Mouse (Mus musculus) MEL (cell line): ENCODE results near the gene Dusp16. TPM values are rescaled to one million over a fixed set of nuclear protein-coding genes. Genes with fewer than 3 reads are reported as not detected.

Source experiments
- DNase-seq: peaks from one replicate; pipeline ENCODE4 v3.0.0; 2011; ENCODE audit warnings: low read depth, low spot score
- H3K27ac ChIP-seq: 2 replicates; pipeline ENCODE4 v1.5.1; 2012; ENCODE audit warnings: low read depth, mild to moderate bottlenecking, control low read depth, low read length, moderate library complexity; ENCODE audit not compliant: control insufficient read depth
- H3K27me3 ChIP-seq, 2 experiments: fragments of 150-350 bp in 1 of 2; sonication (generic) in 1 of 2; 2 replicates each; pipeline ENCODE4 v1.6.1; 2012; ENCODE audit warnings: low read length in 2 of 2, mild to moderate bottlenecking in 2 of 2, improper control_type of control experiment in 1 of 2, moderate library complexity in 1 of 2; ENCODE audit not compliant: insufficient read depth in 2 of 2, control insufficient read depth in 1 of 2
- H3K36me3 ChIP-seq, 2 experiments: 2 replicates each; pipeline ENCODE4 v1.6.1; 2012 to 2014; ENCODE audit warnings: low read length in 2 of 2, improper control_type of control experiment in 1 of 2, inconsistent platforms in 1 of 2, mild to moderate bottlenecking in 1 of 2; ENCODE audit not compliant: insufficient read depth in 2 of 2, control insufficient read depth in 1 of 2
- H3K4me1 ChIP-seq, 2 experiments: fragments of 150-350 bp in 1 of 2; sonication (generic) in 1 of 2; 2 replicates each; pipeline ENCODE4 v1.6.1; 2012; ENCODE audit warnings: low read length in 2 of 2, improper control_type of control experiment in 1 of 2, mild to moderate bottlenecking in 1 of 2; ENCODE audit not compliant: insufficient read depth in 2 of 2, control insufficient read depth in 1 of 2
- H3K4me3 ChIP-seq, 2 experiments: fragments of 150-350 bp in 1 of 2; sonication (generic) in 1 of 2; 2 replicates each; pipeline ENCODE4 v1.5.1; 2012; ENCODE audit warnings: low read depth in 2 of 2, low read length in 2 of 2, mild to moderate bottlenecking in 2 of 2, moderate library complexity in 2 of 2, control low read depth in 1 of 2, improper control_type of control experiment in 1 of 2; ENCODE audit not compliant: control insufficient read depth in 1 of 2, insufficient read depth in 1 of 2
- H3K79me2 ChIP-seq: 2 replicates; pipeline ENCODE4 v1.6.1; 2012; ENCODE audit warnings: mild to moderate bottlenecking, low read length, moderate library complexity; ENCODE audit not compliant: control insufficient read depth, poor library complexity, insufficient read depth
- H3K9ac ChIP-seq: 2 replicates; pipeline ENCODE4 v1.6.1; 2012; ENCODE audit warnings: low read depth, mild to moderate bottlenecking, control low read depth, low read length, moderate library complexity; ENCODE audit not compliant: control insufficient read depth, poor library complexity, severe bottlenecking
- H3K9me3 ChIP-seq: fragments of 150-350 bp; sonication (generic); replicated peaks from 2 replicates; pipeline ENCODE4 v1.6.1; 2012; ENCODE audit warnings: mild to moderate bottlenecking, low read length, improper control_type of control experiment, moderate library complexity; ENCODE audit not compliant: insufficient read depth
- BHLHE40 ChIP-seq: IDR thresholded peaks from 2 replicates; pipeline ENCODE4 v1.6.1; 2012; ENCODE audit warnings: low read depth, mild to moderate bottlenecking, inconsistent platforms, low read length, improper control_type of control experiment, borderline replicate concordance
- CHD1 ChIP-seq: IDR thresholded peaks from 2 replicates; pipeline ENCODE4 v1.6.1; 2012; ENCODE audit warnings: low read depth, mild to moderate bottlenecking, inconsistent platforms, low read length, improper control_type of control experiment
- CHD2 ChIP-seq: IDR thresholded peaks from 2 replicates; pipeline ENCODE4 v1.6.1; 2011; ENCODE audit warnings: low read length, improper control_type of control experiment
- ETS1 ChIP-seq: IDR thresholded peaks from 2 replicates; pipeline ENCODE4 v1.6.1; 2012; ENCODE audit warnings: low read depth, mild to moderate bottlenecking, inconsistent platforms, low read length, improper control_type of control experiment, moderate library complexity
- GATA1 ChIP-seq: IDR thresholded peaks from 2 replicates; pipeline ENCODE4 v1.6.1; 2011; ENCODE audit warnings: low read depth, low read length, improper control_type of control experiment
- HCFC1 ChIP-seq: IDR thresholded peaks from 2 replicates; pipeline ENCODE4 v1.6.1; 2012; ENCODE audit warnings: low read depth, mild to moderate bottlenecking, inconsistent platforms, low read length, improper control_type of control experiment, moderate library complexity
- JUND ChIP-seq: IDR thresholded peaks from 2 replicates; pipeline ENCODE4 v1.6.1; 2011; ENCODE audit warnings: low read depth, mild to moderate bottlenecking, improper control_type of control experiment, low read length
- KAT2A ChIP-seq: conservative IDR thresholded peaks from 2 replicates; pipeline ENCODE4 v1.6.1; 2012; ENCODE audit warnings: low read depth, low read length, improper control_type of control experiment, inconsistent platforms
- MAFK ChIP-seq: IDR thresholded peaks from 2 replicates; pipeline ENCODE4 v1.6.1; 2011; ENCODE audit warnings: low read depth, mild to moderate bottlenecking, low read length, improper control_type of control experiment, borderline replicate concordance
- MAX ChIP-seq: IDR thresholded peaks from 2 replicates; pipeline ENCODE4 v1.6.1; 2011; ENCODE audit warnings: low read length, improper control_type of control experiment
- MXI1 ChIP-seq: IDR thresholded peaks from 2 replicates; pipeline ENCODE4 v1.6.1; 2011; ENCODE audit warnings: mild to moderate bottlenecking, low read depth, low read length, improper control_type of control experiment
- NELFE ChIP-seq: IDR thresholded peaks from 2 replicates; pipeline ENCODE4 v1.6.1; 2011; ENCODE audit warnings: low read depth, low read length, improper control_type of control experiment
- NRF1 ChIP-seq: IDR thresholded peaks from 2 replicates; pipeline ENCODE4 v1.6.1; 2014; ENCODE audit warnings: low read depth, mild to moderate bottlenecking, inconsistent platforms, low read length, improper control_type of control experiment, moderate library complexity; ENCODE audit not compliant: poor library complexity, insufficient read depth, severe bottlenecking
- POLR2AphosphoS2 ChIP-seq: IDR thresholded peaks from 2 replicates; pipeline ENCODE4 v1.6.1; 2011; ENCODE audit warnings: low read length, improper control_type of control experiment
- RAD21 ChIP-seq: IDR thresholded peaks from 2 replicates; pipeline ENCODE4 v1.6.1; 2011; ENCODE audit warnings: mild to moderate bottlenecking, low read depth, low read length, improper control_type of control experiment
- RCOR1 ChIP-seq: IDR thresholded peaks from 2 replicates; pipeline ENCODE4 v1.6.1; 2012; ENCODE audit warnings: low read depth, mild to moderate bottlenecking, inconsistent platforms, low read length, improper control_type of control experiment
- SMC3 ChIP-seq: IDR thresholded peaks from 2 replicates; pipeline ENCODE4 v1.6.1; 2011; ENCODE audit warnings: low read depth, low read length, improper control_type of control experiment
- TBP ChIP-seq: IDR thresholded peaks from 2 replicates; pipeline ENCODE4 v1.8.0; 2011; ENCODE audit warnings: low read depth, low read length, improper control_type of control experiment
- ZC3H11A ChIP-seq: IDR thresholded peaks from 2 replicates; pipeline ENCODE4 v1.6.1; 2012; ENCODE audit warnings: low read depth, mild to moderate bottlenecking, inconsistent platforms, low read length, improper control_type of control experiment
- polyA plus RNA-seq, 2 experiments: library from polyadenylated mRNA; stranded (reverse) in 1 of 2; unstranded in 1 of 2; fragments of >175 nt in 1 of 2; fragments of >200 nt in 1 of 2; gene quantifications; 2 replicates each; pipeline versions ENCODE4 v1.2.1 to v1.2.4; 2012; ENCODE audit warnings: low replicate concordance in 2 of 2, low read depth in 1 of 2; ENCODE audit not compliant: insufficient read length in 2 of 2, insufficient read depth in 1 of 2, missing spikeins in 1 of 2
- total RNA-seq: library from RNA; depleted of rRNA; stranded (reverse); fragments of 300-350 nt; gene quantifications from 2 replicates; pipeline ENCODE4 v1.2.3, GENCODE M21; 2012

The Dusp16 gene
- total and polyA plus RNA-seq, 3 experiments: 1.9 to 6.9 TPM; not detected in 1

DNA sequence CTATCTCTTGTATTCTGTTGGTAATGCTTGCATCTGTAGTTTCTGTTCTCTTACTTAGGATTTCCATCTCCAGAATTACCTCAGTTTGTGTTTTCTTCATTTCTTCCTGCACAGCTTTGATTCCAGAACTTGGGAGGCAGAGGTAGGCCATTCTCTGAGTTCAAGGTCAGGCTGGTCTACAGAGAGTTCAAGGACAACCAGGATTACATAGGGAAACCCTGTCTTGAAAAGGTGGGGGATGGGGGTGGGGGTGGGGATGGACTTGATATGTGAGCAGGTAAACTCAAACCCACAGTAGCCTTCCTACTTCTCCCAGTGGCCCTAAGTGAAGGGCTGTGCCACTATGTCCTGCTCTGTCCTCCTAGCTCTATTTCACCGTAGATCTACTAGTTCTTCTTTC is 20.6 kb upstream of the Dusp16 start:
- no peak for DNase-seq
- TF ChIP-seq MAFK (no peak), MAX (no peak), NRF1 (no peak), GATA1 (no peak), NELFE (no peak)
- TF ChIP-seq, all 39 proteins: peak for 0
- H3K27me3 ChIP-seq: peaks cover 8 to 11% of the 10 kb centered on the region in 2 experiments
- H3K4me3 ChIP-seq: no peak overlapping the region
- no peaks in the 10 kb centered on the region for H3K9me3 ChIP-seq
- H3K27ac ChIP-seq: no peak overlapping the region
- no peaks in the 10 kb centered on the region for H3K36me3 ChIP-seq
- no peak overlapping the region for H3K9ac ChIP-seq
- H3K4me1 ChIP-seq: no peaks in the 10 kb centered on the region
- no peaks in the 10 kb centered on the region for H3K79me2 ChIP-seq

DNA sequence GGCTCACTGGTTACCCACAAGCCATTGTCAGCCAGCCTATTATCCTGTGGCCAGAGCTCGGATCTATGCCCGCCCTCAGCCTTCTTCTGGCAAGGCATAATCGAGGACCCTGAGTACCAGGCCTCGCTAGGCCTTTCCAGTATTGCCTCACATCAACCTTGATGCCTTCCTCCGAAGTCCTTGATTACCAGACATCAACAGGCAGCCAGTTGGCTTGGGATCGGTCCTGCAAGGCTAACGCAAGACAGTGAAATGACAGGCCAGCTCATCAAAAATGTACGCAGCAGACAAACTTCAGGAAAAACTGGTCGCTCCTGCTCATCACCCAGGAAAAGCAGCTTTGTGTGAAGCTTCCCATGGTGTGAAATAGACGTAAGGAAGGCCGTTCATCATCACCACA is 15.4 kb upstream of the Dusp16 start:
- no peaks in the 10 kb centered on the region for H3K36me3 ChIP-seq
- no peaks in the 10 kb centered on the region for H3K4me1 ChIP-seq
- no peak overlapping the region for H3K9ac ChIP-seq
- no peaks in the 10 kb centered on the region for H3K79me2 ChIP-seq
- no peak overlapping the region for H3K27ac ChIP-seq
- TF ChIP-seq RCOR1 (no peak), CHD1 (no peak), BHLHE40 (no peak), KAT2A (no peak), TBP (no peak), SMC3 (no peak), POLR2AphosphoS2 (no peak), MXI1 (no peak), CHD2 (no peak), ZC3H11A (no peak), HCFC1 (no peak), JUND (no peak), RAD21 (no peak), ETS1 (no peak)
- H3K27me3 ChIP-seq: peaks cover 0 to under 1% of the 10 kb centered on the region in 2 experiments; a peak in 2 of 4 replicates
- H3K4me3 ChIP-seq: no peak overlapping the region
- DNase-seq: no peak
- no peaks in the 10 kb centered on the region for H3K9me3 ChIP-seq
